Mouse (Mus musculus) ES-E14 (cell line): ENCODE measurements around the gene Tas2r136. TPM values are rescaled to one million over a fixed set of nuclear protein-coding genes. Genes with fewer than 3 reads are reported as not detected.

ENCODE experiments used
- DNase-seq: peaks from one replicate; pipeline ENCODE4 v3.0.0-alpha.2; 2013; ENCODE audit warnings: low read depth, low spot score
- H3K27ac ChIP-seq: 2 replicates; pipeline ENCODE4 v1.5.1; 2012; ENCODE audit warnings: low read depth, mild to moderate bottlenecking, low read length, moderate library complexity, mixed read lengths; ENCODE audit not compliant: poor library complexity, insufficient read depth, severe bottlenecking
- H3K36me3 ChIP-seq: 2 replicates; pipeline ENCODE4 v1.6.1; 2012; ENCODE audit warnings: mild to moderate bottlenecking, low read length, moderate library complexity, mixed read lengths; ENCODE audit not compliant: control insufficient read depth, poor library complexity, insufficient read depth, severe bottlenecking
- H3K4me1 ChIP-seq, 2 experiments: fragments of 150-350 bp in 1 of 2; sonication (generic) in 1 of 2; 2 replicates each; pipeline ENCODE4 v1.6.1; 2012; ENCODE audit warnings: low read length in 2 of 2, mild to moderate bottlenecking in 1 of 2, mixed read lengths in 1 of 2; ENCODE audit not compliant: control insufficient read depth in 2 of 2, insufficient read depth in 2 of 2, poor library complexity in 1 of 2
- H3K4me3 ChIP-seq, 2 experiments: fragments of 150-350 bp in 1 of 2; sonication (generic) in 1 of 2; 2 replicates each; pipeline ENCODE4 v1.5.1; 2012; ENCODE audit warnings: low read length in 2 of 2, low read depth in 1 of 2, mild to moderate bottlenecking in 1 of 2, mixed read lengths in 1 of 2; ENCODE audit not compliant: insufficient read depth in 1 of 2, poor library complexity in 1 of 2, severe bottlenecking in 1 of 2
- H3K9ac ChIP-seq: 2 replicates; pipeline ENCODE4 v1.6.1; 2012; ENCODE audit warnings: low read depth, mild to moderate bottlenecking, low read length, mixed read lengths; ENCODE audit not compliant: poor library complexity, insufficient read depth, severe bottlenecking
- H3K9me3 ChIP-seq: fragments of 150-350 bp; sonication (generic); 2 replicates; pipeline ENCODE4 v1.6.1; 2012; ENCODE audit warnings: low read depth, mild to moderate bottlenecking, low read length; ENCODE audit not compliant: control insufficient read depth, insufficient read depth
- CHD2 ChIP-seq: IDR thresholded peaks from 2 replicates; pipeline ENCODE4 v1.6.1; 2014; ENCODE audit warnings: mild to moderate bottlenecking, low read depth, low read length, inconsistent platforms
- HCFC1 ChIP-seq: IDR thresholded peaks from 2 replicates; pipeline ENCODE4 v1.6.1; 2012; ENCODE audit warnings: low read length, inconsistent platforms, borderline replicate concordance; ENCODE audit not compliant: insufficient read depth
- MAFK ChIP-seq: IDR thresholded peaks from 2 replicates; pipeline ENCODE4 v1.6.1; 2014; ENCODE audit warnings: mild to moderate bottlenecking, low read depth, low read length, inconsistent platforms; ENCODE audit not compliant: insufficient read depth
- ZC3H11A ChIP-seq: IDR thresholded peaks from 2 replicates; pipeline ENCODE4 v1.6.1; 2012; ENCODE audit warnings: low read depth, mild to moderate bottlenecking, inconsistent platforms, low read length, borderline replicate concordance
- ZNF384 ChIP-seq: IDR thresholded peaks from 2 replicates; pipeline ENCODE4 v1.6.1; 2012; ENCODE audit warnings: low read depth, low read length, inconsistent platforms
- in situ Hi-C, 2 experiments: fragments of 600-800 bp; cut with MboI; formaldehyde crosslinking; loops; one replicate each; pipeline ENCODE4 v1.15.1; 2025; ENCODE audit warnings: low sequenced_read_pairs in 2 of 2, inconsistent platforms in 1 of 2; ENCODE audit not compliant: unreplicated experiment in 2 of 2
- total RNA-seq: library from RNA; depleted of rRNA; stranded (reverse); fragments of 300-350 nt; gene quantifications from 2 replicates; pipeline ENCODE4 v1.2.3, GENCODE M21; 2012; rRNA removed

The Tas2r136 gene
- total RNA-seq, 1 experiment, result not detected

DNA sequence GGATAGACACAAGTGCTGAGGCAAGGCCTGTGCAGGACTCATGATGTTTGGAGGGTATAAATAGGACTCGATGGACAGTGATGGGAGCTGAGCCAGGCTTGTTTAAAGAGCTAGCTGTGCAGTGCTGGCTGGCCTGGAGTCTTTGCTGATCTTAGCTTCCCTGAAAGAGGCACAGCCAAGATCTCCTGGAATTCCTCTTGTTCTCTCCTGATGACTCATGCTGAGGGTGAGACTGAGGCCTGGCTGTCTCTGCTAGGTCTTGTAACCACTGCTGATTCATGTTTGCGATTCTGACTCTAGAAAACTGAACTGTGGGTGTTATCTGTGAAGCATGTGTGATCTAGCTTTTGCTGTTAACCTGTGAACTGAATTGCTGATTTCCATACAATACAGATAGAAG lies 27.8 kb downstream of the Tas2r136 start:
- DNase-seq, result no peak
- no peaks in the 10 kb centered on the region for H3K36me3 ChIP-seq
- no peak overlapping the region for H3K27ac ChIP-seq
- no peak overlapping the region for H3K4me3 ChIP-seq
- no peaks in the 10 kb centered on the region for H3K9me3 ChIP-seq
- H3K4me1 ChIP-seq, result no peaks in the 10 kb centered on the region
- no peak overlapping the region for H3K9ac ChIP-seq
- TF ChIP-seq MAFK (no peak), ZC3H11A (no peak), CHD2 (no peak), HCFC1 (no peak), ZNF384 (no peak)
- in situ Hi-C loops, result no loop called here

DNA sequence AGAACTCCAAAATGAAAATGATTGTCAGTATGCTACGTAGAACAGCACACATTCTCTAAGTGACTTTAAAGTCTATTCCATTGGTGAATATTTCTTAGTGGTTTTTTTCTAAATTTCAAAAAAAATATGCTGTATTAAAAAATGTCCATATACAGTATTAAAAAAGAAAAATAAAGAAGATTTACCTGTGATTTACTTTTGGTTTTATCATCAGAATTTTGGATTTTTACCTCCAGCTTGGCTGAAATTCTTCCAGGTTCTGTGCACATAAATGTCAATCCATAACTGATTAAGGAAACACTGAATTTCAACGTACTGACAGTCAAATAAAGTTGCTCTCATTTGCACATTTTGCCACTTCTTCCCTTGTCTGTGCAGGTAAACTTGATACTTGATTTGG lies 40.0 kb downstream of the Tas2r136 start, which contains the start of gene Tas2r115:
TSS of gene Tas2r115 (minus strand) at position 101 of the 400 bp plus-strand sequence.
- no peaks in the 10 kb centered on the region for H3K9me3 ChIP-seq
- TF ChIP-seq ZNF384 (no peak), HCFC1 (no peak), CHD2 (no peak), ZC3H11A (no peak), MAFK (no peak)
- no peaks in the 10 kb centered on the region for H3K4me1 ChIP-seq
- H3K36me3 ChIP-seq, result no peaks in the 10 kb centered on the region
- H3K9ac ChIP-seq, result no peak within 1 kb of the TSS
- no peak for DNase-seq
- in situ Hi-C loops, result no loop called here
- H3K27ac ChIP-seq, result no peak within 1 kb of the TSS
- H3K4me3 ChIP-seq, result no peak within 1 kb of the TSS

Other genes with a start within 250 kb of the Tas2r136 start
- gene Prh1, start 208.4 kb downstream of the Tas2r136 start, total RNA-seq, result not detected in 2 replicates
- not detected in 2 replicates for gene Prp2, start 182.2 kb downstream of the Tas2r136 start, total RNA-seq
- not detected in 2 replicates for gene A630073D07Rik, start 126.6 kb downstream of the Tas2r136 start, total RNA-seq
- gene Tas2r120, start 121.2 kb downstream of the Tas2r136 start, total RNA-seq, result not detected in 2 replicates
- gene Tas2r121, start 77.2 kb downstream of the Tas2r136 start, total RNA-seq, result not detected in 2 replicates
- not detected in 2 replicates for gene Tas2r122, start 66.2 kb downstream of the Tas2r136 start, total RNA-seq
- gene Tas2r115, start 40.1 kb downstream of the Tas2r136 start, total RNA-seq, result not detected in 2 replicates
- gene Tas2r124, start 23.4 kb downstream of the Tas2r136 start, total RNA-seq, result not detected in 2 replicates
- gene Tas2r102, start 16.0 kb downstream of the Tas2r136 start, total RNA-seq, result not detected in 2 replicates
- gene Tas2r117, start 24.7 kb upstream of the Tas2r136 start, total RNA-seq, result not detected in 2 replicates
- not detected in 2 replicates for gene Tas2r123, start 69.0 kb upstream of the Tas2r136 start, total RNA-seq
- gene Tas2r116, start 77.3 kb upstream of the Tas2r136 start, total RNA-seq, result not detected in 2 replicates
- not detected in 2 replicates for gene Tas2r110, start 89.8 kb upstream of the Tas2r136 start, total RNA-seq
- gene Tas2r113, start 114.8 kb upstream of the Tas2r136 start, total RNA-seq, result not detected in 2 replicates
- not detected in 2 replicates for gene Tas2r125, start 131.5 kb upstream of the Tas2r136 start, total RNA-seq
- gene Tas2r129, start 172.9 kb upstream of the Tas2r136 start, total RNA-seq, result not detected in 2 replicates
- gene Tas2r131, start 179.8 kb upstream of the Tas2r136 start, total RNA-seq, result not detected in 2 replicates
- not detected in 2 replicates for gene Tas2r109, start 202.8 kb upstream of the Tas2r136 start, total RNA-seq